Mouse (Mus musculus) spleen, adult 2 months (tissue): Measurements from ENCODE around the gene Dnah2. TPM values are rescaled to one million over a fixed set of nuclear protein-coding genes. Genes with fewer than 3 reads are reported as not detected.
A peak's percentile ranks its signal among the peaks of the same experiment; 100 is the strongest.

Experiments used
- DNase-seq, 2 experiments: peaks; one replicate each; pipeline versions ENCODE4 v3.0.0 to v3.0.0-alpha.2; 2012 to 2021; ENCODE audit warnings: low spot score in 2 of 2, low read depth in 1 of 2
- H3K27ac ChIP-seq: fragments of 200-500 bp; 2 replicates; pipeline ENCODE4 v1.5.1; 2012; ENCODE audit warnings: low read length, inconsistent platforms; ENCODE audit not compliant: insufficient read depth
- H3K27me3 ChIP-seq: fragments of 200-500 bp; 2 replicates; pipeline ENCODE4 v1.6.1; 2012; ENCODE audit warnings: mild to moderate bottlenecking, moderate library complexity, low read length, inconsistent platforms; ENCODE audit not compliant: control insufficient read depth, insufficient read depth
- H3K36me3 ChIP-seq: fragments of 200-500 bp; 2 replicates; pipeline ENCODE4 v1.6.1; 2012; ENCODE audit warnings: mild to moderate bottlenecking, low read length, inconsistent platforms; ENCODE audit not compliant: control insufficient read depth, insufficient read depth
- H3K4me1 ChIP-seq: fragments of 200-500 bp; 2 replicates; pipeline ENCODE4 v1.6.1; 2011; ENCODE audit warnings: inconsistent platforms; ENCODE audit not compliant: control insufficient read depth, insufficient read depth, insufficient read length
- H3K4me3 ChIP-seq: fragments of 200-500 bp; 2 replicates; pipeline ENCODE4 v1.5.1; 2011; ENCODE audit warnings: mild to moderate bottlenecking, inconsistent platforms; ENCODE audit not compliant: insufficient read depth, insufficient read length; ENCODE audit errors: extremely low read depth
- CTCF ChIP-seq: fragments of 200-500 bp; IDR thresholded peaks from 2 replicates; pipeline ENCODE4 v1.5.1; 2011; ENCODE audit warnings: mild to moderate bottlenecking, inconsistent platforms; ENCODE audit not compliant: insufficient read depth, insufficient read length, insufficient replicate concordance; ENCODE audit errors: extremely low read depth
- POLR2A ChIP-seq: fragments of 200-500 bp; IDR thresholded peaks from 2 replicates; pipeline ENCODE4 v1.6.1; 2011; ENCODE audit warnings: low read depth, low read length, inconsistent platforms
- WGBS: fragments of 180-500 bp; shearing (Covaris S2); methylation state at CpG from one replicate; pipeline ENCODE4 v1.1.7; 2018; 5-methylcytosine and 5-hydroxymethylcytosine counted together
- polyA plus RNA-seq: library from polyadenylated mRNA; depleted of rRNA; stranded (reverse); fragments of >200 nt; gene quantifications from 2 replicates; pipeline ENCODE4 v1.2.3, GENCODE M21; 2012

The Dnah2 gene
- polyA plus RNA-seq, 1 experiment, result 0.29 TPM

- no peaks in the 10 kb centered on the region for H3K27me3 ChIP-seq
- peaks cover 5% of the 10 kb centered on the region; the same call in 1 of the 2 replicates for H3K4me1 ChIP-seq
- H3K4me3 ChIP-seq, result peak overlapping the region; percentile 91
- WGBS, result 3% methylated on average over 39 of the region's 39 CpGs
- no peak for TF ChIP-seq CTCF
- no peak for TF ChIP-seq POLR2A
- H3K36me3 ChIP-seq, result peaks cover 7% of the 10 kb centered on the region
- peak in 1 of 2 experiments; percentile 44 for DNase-seq
- H3K27ac ChIP-seq, result peak overlapping the region; percentile 100
Measured at GRCm38 (mm10) chr11:69411538-69412203, 137.2 kb downstream of the Dnah2 start.

DNA sequence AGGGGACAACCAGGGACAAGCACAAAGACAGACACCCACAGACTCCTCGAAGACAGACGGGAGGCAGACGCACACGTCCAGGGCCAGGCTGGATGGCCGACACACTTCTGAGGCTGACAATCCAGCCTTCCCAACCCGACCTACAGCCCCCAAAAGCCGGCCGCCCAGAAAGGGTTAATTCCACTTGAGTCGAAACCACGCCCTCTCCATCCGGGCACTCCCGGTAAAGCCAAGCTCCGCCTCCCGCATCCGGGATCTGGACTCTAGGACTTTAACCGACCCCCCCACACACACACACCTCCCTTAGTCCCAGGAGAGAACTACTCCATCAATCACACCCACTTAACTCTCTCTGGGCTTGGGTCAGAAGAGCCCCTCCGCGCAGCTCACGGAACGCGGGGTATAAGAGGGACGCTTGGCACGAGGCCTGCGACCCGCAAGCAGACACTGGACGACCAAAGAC, 137.8 kb downstream of the Dnah2 start:
- Histone ChIP-seq H3K27me3 (no peaks in the 10 kb centered on the region), H3K36me3 (peaks cover 12% of the 10 kb centered on the region), H3K4me3 (peak overlapping the region; percentile 91), H3K4me1 (peaks cover 5% of the 10 kb centered on the region; the same call in 1 of the 2 replicates), H3K27ac (peak overlapping the region; percentile 100)
- DNase-seq, result peak; percentile 63 to 86
- WGBS, result under 1% methylated on average over 26 of the region's 26 CpGs
- TF ChIP-seq CTCF, result no peak
- TF ChIP-seq POLR2A, result no peak

- no peak for TF ChIP-seq CTCF
- no peak; the same call in 1 of the 2 replicates for TF ChIP-seq POLR2A
- peaks cover 5% of the 10 kb centered on the region; the same call in 1 of the 2 replicates for H3K4me1 ChIP-seq
- H3K27me3 ChIP-seq, result no peaks in the 10 kb centered on the region
- WGBS, result under 1% methylated on average over 41 of the region's 41 CpGs
- peak; percentile 66 to 72 for DNase-seq
- H3K36me3 ChIP-seq, result peaks cover 18% of the 10 kb centered on the region
- H3K4me3 ChIP-seq, result peak overlapping the region; percentile 91
- H3K27ac ChIP-seq, result peak overlapping the region; percentile 100
Measured at GRCm38 (mm10) chr11:69410310-69411072, 138.4 kb downstream of the Dnah2 start.

DNA sequence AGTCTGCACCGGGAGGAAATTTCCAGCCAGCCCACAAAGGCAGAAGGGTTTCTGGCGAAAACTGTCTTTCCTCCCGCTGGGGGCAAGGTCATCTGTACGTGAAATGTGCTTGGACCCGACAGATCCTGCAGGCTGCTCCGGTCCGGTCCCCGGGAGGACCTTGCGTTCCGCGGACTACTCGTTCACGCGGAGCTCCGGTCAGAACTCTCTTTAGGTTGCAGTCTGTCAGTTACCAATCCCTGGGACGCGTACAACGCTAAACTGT, 138.9 kb downstream of the Dnah2 start:
- no peaks in the 10 kb centered on the region for H3K27me3 ChIP-seq
- peak overlapping the region; percentile 91 for H3K4me3 ChIP-seq
- DNase-seq, result no peak
- peaks cover 24% of the 10 kb centered on the region for H3K36me3 ChIP-seq
- under 1% methylated on average over 18 of the region's 18 CpGs for WGBS
- H3K27ac ChIP-seq, result peak overlapping the region; percentile 100
- peaks cover 5% of the 10 kb centered on the region; the same call in 1 of the 2 replicates for H3K4me1 ChIP-seq
- TF ChIP-seq POLR2A, result no peak
- TF ChIP-seq CTCF, result no peak

GRCm38 (mm10) chr11:69409378-69410044, 139.4 kb downstream of the Dnah2 start:
- Histone ChIP-seq H3K27me3 (no peaks in the 10 kb centered on the region), H3K4me3 (peak overlapping the region; percentile 91), H3K27ac (peak overlapping the region; percentile 100), H3K36me3 (peaks cover 27% of the 10 kb centered on the region), H3K4me1 (peaks cover 5% of the 10 kb centered on the region; the same call in 1 of the 2 replicates)
- TF ChIP-seq POLR2A, result peak; percentile 46; the same call in 1 of the 2 replicates
- TF ChIP-seq CTCF, result no peak
- DNase-seq, result peak; percentile 83 to 92
- WGBS, result under 1% methylated on average over 46 of the region's 46 CpGs

DNA sequence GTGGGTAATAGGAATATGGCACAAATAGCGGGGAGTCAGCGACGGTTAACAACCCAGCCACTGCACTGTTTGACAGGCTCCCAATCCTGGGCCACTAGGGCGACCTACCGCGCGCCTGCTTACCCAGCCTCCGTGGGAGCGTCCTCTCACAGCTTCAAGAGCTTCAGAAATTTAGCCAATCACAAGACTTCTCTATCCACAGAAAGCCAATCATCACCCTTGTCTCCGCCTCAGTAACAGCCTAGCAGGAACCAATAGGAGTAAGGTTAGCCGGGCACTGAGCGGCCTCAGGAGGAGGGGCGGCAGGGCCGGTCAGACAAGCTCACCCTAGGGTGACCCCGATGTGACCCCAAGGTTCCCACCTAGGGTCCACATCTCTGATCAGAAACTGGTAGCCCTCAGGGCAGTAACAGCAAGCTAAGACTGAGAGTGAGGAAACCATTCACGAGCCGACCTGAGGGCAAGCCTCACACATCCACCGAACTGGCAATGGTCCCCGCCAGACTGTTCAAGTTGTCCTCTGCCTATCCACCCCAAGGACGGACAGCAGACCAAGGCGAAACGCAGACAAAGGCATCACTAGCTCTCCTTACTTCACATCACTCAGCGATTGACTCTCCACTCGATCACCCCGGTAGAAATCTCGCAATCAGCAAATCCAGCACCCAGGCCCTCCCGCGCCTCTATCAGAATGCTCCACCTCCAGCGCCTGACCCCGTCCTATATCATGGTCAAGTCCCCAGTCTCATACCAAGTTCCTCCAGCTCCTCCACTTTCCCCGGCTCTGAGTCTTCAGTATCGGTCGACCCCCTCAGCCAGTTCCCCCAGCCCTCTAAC, 140.2 kb downstream of the Dnah2 start:
- Histone ChIP-seq H3K27ac (peak overlapping the region; percentile 84), H3K4me1 (peaks cover 5% of the 10 kb centered on the region; the same call in 1 of the 2 replicates), H3K36me3 (peaks cover 33% of the 10 kb centered on the region), H3K27me3 (no peaks in the 10 kb centered on the region), H3K4me3 (peak overlapping the region; percentile 67)
- under 1% methylated on average over 33 of the region's 33 CpGs for WGBS
- no peak; the same call in none of the 2 replicates for TF ChIP-seq POLR2A
- TF ChIP-seq CTCF, result no peak
- DNase-seq, result peak; percentile 71 to 89
